Mouse (Mus musculus) embryonic fibroblast, embryonic 13.5 days (primary cell): Measurements from ENCODE around the gene Ttc12.

Experiments
- CTCF ChIP-seq: IDR thresholded peaks from 2 replicates; pipeline ENCODE4 v1.5.1; 2011; ENCODE audit warnings: mild to moderate bottlenecking, control low read depth, low read length, moderate library complexity, borderline replicate concordance; ENCODE audit not compliant: insufficient read depth
- POLR2A ChIP-seq: IDR thresholded peaks from 2 replicates; pipeline ENCODE4 v1.6.1; 2011; ENCODE audit warnings: low read depth, mild to moderate bottlenecking, control low read depth, low read length, moderate library complexity

DNA sequence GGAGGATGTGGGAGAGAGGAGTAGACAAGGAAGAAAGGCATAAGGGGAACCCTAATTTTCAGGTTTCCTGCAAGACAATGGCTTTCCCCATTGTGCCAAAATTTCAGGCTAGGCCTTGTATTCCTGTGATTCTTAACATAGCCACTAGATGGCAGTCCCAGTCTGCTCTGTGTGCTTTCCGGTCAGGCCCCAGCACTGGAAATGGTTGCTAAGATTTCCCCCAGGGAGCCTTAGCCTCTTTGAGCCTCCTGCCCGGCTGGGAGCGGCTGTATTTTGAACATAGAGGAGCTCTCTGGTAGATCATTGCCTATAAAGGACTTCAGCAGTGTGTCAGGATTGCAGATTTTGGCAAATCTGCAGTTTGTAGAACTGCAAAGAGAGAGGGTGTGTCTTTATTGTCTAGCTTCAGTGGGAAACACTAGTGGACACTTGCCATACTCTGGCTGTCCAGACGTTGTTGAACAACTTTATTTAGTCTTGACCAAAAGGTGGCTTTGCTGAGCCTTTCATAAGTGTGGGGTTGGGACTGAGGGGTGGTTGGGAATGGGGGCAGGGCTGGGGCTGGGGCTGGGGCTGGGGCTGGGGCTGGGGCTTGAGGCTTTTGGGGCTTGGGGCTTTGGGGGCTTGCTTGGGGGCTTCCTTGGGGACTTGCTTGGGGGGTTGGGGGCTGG lies 8.1 kb upstream of the Ttc12 start:
- TF ChIP-seq POLR2A (no peak), CTCF (peak; percentile 71)
